Mouse (Mus musculus): ENCODE data around the gene Kcnk1. TPM values are rescaled to one million over a fixed set of nuclear protein-coding genes. Genes with fewer than 3 reads are reported as not detected.

Gene Kcnk1
- polyA plus RNA-seq, 1 experiment from 2014 or later, result 36.7 TPM

- peaks cover 10% of the 10 kb centered on the region; the same call in 1 of the 2 replicates for H3K4me1 ChIP-seq (replicated peaks; ENCODE audit: control insufficient read depth, insufficient read depth, low read length)
- H3K36me3 ChIP-seq (ENCODE audit: control insufficient read depth, insufficient read depth), result no peaks in the 10 kb centered on the region; the same call in 1 of the 2 replicates
- no peak overlapping the region for H3K27ac ChIP-seq (ENCODE audit: low read depth, low read length)
- no peak overlapping the region for H3K9ac ChIP-seq (ENCODE audit: low read depth, low read length)
- no peaks in the 10 kb centered on the region for H3K9me3 ChIP-seq (ENCODE audit: control insufficient read depth)
- ATAC-seq, result no peak
- no peak for TF ChIP-seq CTCF (IDR thresholded peaks at IDR 0.05; ENCODE audit: low read depth)
- no peaks in the 10 kb centered on the region for H3K27me3 ChIP-seq (replicated peaks; ENCODE audit: control insufficient read depth, insufficient read depth, low read length)
- no peak overlapping the region for H3K4me2 ChIP-seq (replicated peaks; ENCODE audit: low read depth)
- no peak overlapping the region for H3K4me3 ChIP-seq (ENCODE audit: low read depth, low read length)
- WGBS, result 59% methylated on average over 6 of the region's 6 CpGs
Measured at GRCm38 (mm10) chr8:126012334-126012733, 17.4 kb downstream of the Kcnk1 start.

- no peak overlapping the region for H3K4me2 ChIP-seq (replicated peaks; ENCODE audit: low read depth)
- no peak overlapping the region for H3K9ac ChIP-seq (ENCODE audit: low read depth, low read length)
- no peak overlapping the region for H3K4me3 ChIP-seq (ENCODE audit: low read depth, low read length)
- no peak overlapping the region for H3K27ac ChIP-seq (ENCODE audit: low read depth, low read length)
- ATAC-seq, result no peak
- H3K9me3 ChIP-seq (ENCODE audit: control insufficient read depth), result no peaks in the 10 kb centered on the region
- H3K36me3 ChIP-seq (ENCODE audit: control insufficient read depth, insufficient read depth), result no peaks in the 10 kb centered on the region; the same call in 1 of the 2 replicates
- 0 out of 2 replicates have a peak, but pooled peaks cover 2% of the 10 kb centered on the region for H3K4me1 ChIP-seq (replicated peaks; ENCODE audit: control insufficient read depth, insufficient read depth, low read length)
- H3K27me3 ChIP-seq (replicated peaks; ENCODE audit: control insufficient read depth, insufficient read depth, low read length), result no peaks in the 10 kb centered on the region
- WGBS, result 86% methylated on average over 5 of the region's 5 CpGs
- no peak for TF ChIP-seq CTCF (IDR thresholded peaks at IDR 0.05; ENCODE audit: low read depth)
Measured at GRCm38 (mm10) chr8:126013646-126014045, 18.7 kb downstream of the Kcnk1 start.

- H3K27me3 ChIP-seq (replicated peaks; ENCODE audit: control insufficient read depth, insufficient read depth, low read length), result no peaks in the 10 kb centered on the region
- whole genome bisulfite sequencing, result 92% methylated on average over 8 of the region's 8 CpGs
- H3K4me2 ChIP-seq (replicated peaks; ENCODE audit: low read depth), result no peak overlapping the region
- H3K27ac ChIP-seq (ENCODE audit: low read depth, low read length), result no peak overlapping the region
- no peak for TF ChIP-seq CTCF (IDR thresholded peaks at IDR 0.05; ENCODE audit: low read depth)
- H3K4me1 ChIP-seq (replicated peaks; ENCODE audit: control insufficient read depth, insufficient read depth, low read length), result no peaks in the 10 kb centered on the region
- no peaks in the 10 kb centered on the region for H3K36me3 ChIP-seq (ENCODE audit: control insufficient read depth, insufficient read depth)
- H3K4me3 ChIP-seq (ENCODE audit: low read depth, low read length), result no peak overlapping the region
- no peak for ATAC-seq
- no peak overlapping the region for H3K9ac ChIP-seq (ENCODE audit: low read depth, low read length)
- H3K9me3 ChIP-seq (ENCODE audit: control insufficient read depth), result no peaks in the 10 kb centered on the region
Measured at GRCm38 (mm10) chr8:126021932-126022331, 27.0 kb downstream of the Kcnk1 start.

GRCm38 (mm10) chr8:126023706-126024305 is 28.8 kb downstream of the Kcnk1 start:
- Histone ChIP-seq H3K4me2 (replicated peaks; ENCODE audit: low read depth) (no peak overlapping the region), H3K9me3 (ENCODE audit: control insufficient read depth) (no peaks in the 10 kb centered on the region), H3K9ac (ENCODE audit: low read depth, low read length) (no peak overlapping the region), H3K4me1 (replicated peaks; ENCODE audit: control insufficient read depth, insufficient read depth, low read length) (no peaks in the 10 kb centered on the region), H3K36me3 (ENCODE audit: control insufficient read depth, insufficient read depth) (no peaks in the 10 kb centered on the region), H3K4me3 (ENCODE audit: low read depth, low read length) (no peak overlapping the region), H3K27ac (ENCODE audit: low read depth, low read length) (no peak overlapping the region), H3K27me3 (replicated peaks; ENCODE audit: control insufficient read depth, insufficient read depth, low read length) (no peaks in the 10 kb centered on the region)
- TF ChIP-seq CTCF (IDR thresholded peaks at IDR 0.05; ENCODE audit: low read depth), result no peak
- ATAC-seq, result peak; percentile 85
- WGBS, result 38% methylated on average over 3 of the region's 3 CpGs

- H3K9ac ChIP-seq (ENCODE audit: low read depth, low read length), result no peak overlapping the region
- 88% methylated on average over 16 of the region's 16 CpGs for WGBS
- H3K4me3 ChIP-seq (ENCODE audit: low read depth, low read length), result no peak overlapping the region
- no peak overlapping the region for H3K27ac ChIP-seq (ENCODE audit: low read depth, low read length)
- H3K9me3 ChIP-seq (ENCODE audit: control insufficient read depth), result no peaks in the 10 kb centered on the region
- no peaks in the 10 kb centered on the region for H3K36me3 ChIP-seq (ENCODE audit: control insufficient read depth, insufficient read depth)
- no peak for TF ChIP-seq CTCF (IDR thresholded peaks at IDR 0.05; ENCODE audit: low read depth)
- H3K27me3 ChIP-seq (replicated peaks; ENCODE audit: control insufficient read depth, insufficient read depth, low read length), result no peaks in the 10 kb centered on the region
- H3K4me1 ChIP-seq (replicated peaks; ENCODE audit: control insufficient read depth, insufficient read depth, low read length), result no peaks in the 10 kb centered on the region
- H3K4me2 ChIP-seq (replicated peaks; ENCODE audit: low read depth), result no peak overlapping the region
- ATAC-seq, result no peak
Measured at GRCm38 (mm10) chr8:126024891-126025290, 29.9 kb downstream of the Kcnk1 start.

- WGBS, result 88% methylated on average over 9 of the region's 9 CpGs
- ATAC-seq, result no peak
- H3K4me2 ChIP-seq (replicated peaks; ENCODE audit: low read depth), result no peak overlapping the region
- H3K27me3 ChIP-seq (replicated peaks; ENCODE audit: control insufficient read depth, insufficient read depth, low read length), result no peaks in the 10 kb centered on the region
- no peak for TF ChIP-seq CTCF (IDR thresholded peaks at IDR 0.05; ENCODE audit: low read depth)
- no peak overlapping the region for H3K9ac ChIP-seq (ENCODE audit: low read depth, low read length)
- H3K27ac ChIP-seq (ENCODE audit: low read depth, low read length), result no peak overlapping the region
- H3K36me3 ChIP-seq (ENCODE audit: control insufficient read depth, insufficient read depth), result no peaks in the 10 kb centered on the region
- no peak overlapping the region for H3K4me3 ChIP-seq (ENCODE audit: low read depth, low read length)
- H3K4me1 ChIP-seq (replicated peaks; ENCODE audit: control insufficient read depth, insufficient read depth, low read length), result no peaks in the 10 kb centered on the region
- H3K9me3 ChIP-seq (ENCODE audit: control insufficient read depth), result no peaks in the 10 kb centered on the region
Measured at GRCm38 (mm10) chr8:126026121-126026520, 31.2 kb downstream of the Kcnk1 start.
